Mouse (Mus musculus) layer of hippocampus, postnatal 36 days (tissue): ENCODE results near the gene Trdn. TPM values are rescaled to one million over a fixed set of nuclear protein-coding genes. Genes with fewer than 3 reads are reported as not detected.

Experiments
- DNase-seq, 2 experiments: peaks; one replicate each; pipeline ENCODE4 v3.0.0; 2022
- total RNA-seq, 2 experiments: library from RNA; stranded (reverse); gene quantifications; 2 replicates each; pipeline ENCODE4 v1.2.3; 2021

Gene Trdn
- not detected for total RNA-seq

DNA sequence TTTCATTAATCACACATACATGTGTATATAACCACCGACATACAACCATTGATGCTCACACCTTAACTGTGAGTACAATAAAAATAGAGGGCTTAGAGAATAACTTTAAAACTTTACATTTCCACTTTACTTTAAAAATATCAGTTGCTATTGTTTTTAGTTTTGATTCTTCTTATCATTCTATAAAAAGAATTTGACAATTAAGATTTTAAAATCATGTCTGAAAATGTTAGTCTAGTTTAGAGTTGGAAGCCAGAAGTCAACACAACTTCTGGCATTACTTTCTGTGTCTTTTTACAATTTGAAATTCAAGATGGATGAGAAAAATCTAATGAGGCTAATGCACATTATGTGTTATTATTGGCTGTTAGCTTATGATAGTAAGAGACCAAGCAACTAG lies at the start of gene Trdn:
Trdn (plus strand) TSS at position 301 of the 400 bp plus-strand sequence.
- no peak for DNase-seq

DNA sequence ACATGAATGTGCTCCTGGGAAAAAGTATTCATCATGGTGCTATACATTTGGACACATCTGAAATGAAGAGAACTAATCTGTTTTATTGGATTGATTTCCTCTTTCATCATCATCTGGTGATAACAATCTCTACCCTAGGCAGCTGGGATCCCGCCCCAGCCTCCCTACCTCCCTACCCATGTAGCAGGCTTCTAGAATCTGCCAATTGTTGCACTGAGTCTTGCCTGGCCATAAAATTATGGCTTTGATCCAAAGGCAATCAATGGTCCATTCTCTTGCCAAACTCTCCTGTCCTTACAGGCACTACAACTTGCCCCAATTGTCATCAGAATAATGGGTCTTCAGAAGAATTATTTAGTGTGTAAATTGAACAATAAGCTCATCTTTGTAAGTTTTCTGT lies 19.6 kb upstream of the Trdn start:
- DNase-seq, result no peak

DNA sequence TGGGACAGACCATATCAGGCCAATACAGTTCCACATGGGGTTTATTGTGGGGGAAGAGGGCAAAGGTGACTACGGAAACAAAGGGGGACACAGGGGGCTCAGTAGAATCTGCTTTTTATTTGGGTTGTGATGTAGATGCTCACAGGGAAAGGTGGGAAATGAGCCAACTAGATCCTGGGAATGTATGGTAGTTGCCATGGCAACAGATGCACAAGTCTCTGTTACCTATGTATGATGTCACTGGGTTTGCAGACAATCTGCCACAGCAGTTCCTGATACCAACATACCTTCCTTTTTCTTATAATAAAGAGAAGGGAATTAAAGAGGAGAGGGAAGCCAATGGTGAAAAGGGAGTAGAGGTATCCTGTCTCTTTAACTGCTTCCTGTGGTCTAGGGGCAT lies 14.8 kb upstream of the Trdn start:
- no peak for DNase-seq

DNA sequence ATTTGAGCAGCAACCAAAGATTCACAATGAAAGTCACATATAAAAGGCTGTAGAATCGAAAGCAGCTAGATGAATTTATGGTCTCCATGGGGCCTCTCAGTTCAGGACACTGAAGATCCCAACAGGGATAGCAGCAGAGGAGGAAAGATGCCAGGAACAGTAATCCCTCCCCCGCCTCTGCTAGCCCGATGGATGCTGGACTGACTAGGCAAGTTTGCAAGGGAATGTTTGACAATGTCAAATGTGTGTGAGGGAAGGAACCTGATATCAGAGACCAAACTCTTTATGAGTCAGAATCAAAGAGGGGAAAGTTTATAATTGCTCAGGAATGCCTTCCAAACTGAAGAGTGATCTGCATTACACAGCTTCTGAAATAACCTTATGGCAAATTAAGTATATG lies 7.2 kb upstream of the Trdn start:
- no peak for DNase-seq

DNA sequence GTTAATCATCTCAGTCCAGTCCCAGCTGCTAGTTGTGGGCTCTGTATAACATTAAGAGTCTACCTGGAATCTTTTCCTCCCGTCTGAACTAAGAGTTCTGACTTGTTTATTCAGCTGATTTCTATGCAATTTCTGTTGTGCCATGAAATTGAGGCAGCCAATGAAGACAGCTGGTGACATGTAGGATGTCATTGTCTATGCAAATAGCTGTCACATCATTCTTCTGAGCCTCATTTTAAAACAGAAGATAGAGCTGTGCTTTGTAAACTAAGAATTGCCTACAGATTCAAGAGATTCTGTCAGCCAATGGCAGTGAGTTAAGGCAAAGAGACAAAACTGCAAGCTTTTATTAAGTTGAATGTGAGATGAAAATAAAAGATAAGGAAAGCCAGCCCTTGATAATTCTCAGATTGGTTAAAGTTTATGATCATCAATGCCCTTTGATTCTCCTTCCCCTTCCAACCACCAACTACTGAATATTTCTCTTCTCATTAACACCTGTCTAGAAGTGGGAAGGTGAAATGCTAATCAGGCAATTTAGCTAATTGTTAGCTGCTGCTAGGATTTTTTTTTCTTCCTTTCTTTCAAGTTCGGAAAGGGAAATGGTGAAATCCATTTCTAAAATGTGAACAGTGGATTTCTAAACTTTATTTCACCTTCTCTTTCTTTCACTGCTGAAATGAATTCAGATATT lies 1.9 kb downstream of the Trdn start:
- DNase-seq, result no peak

DNA sequence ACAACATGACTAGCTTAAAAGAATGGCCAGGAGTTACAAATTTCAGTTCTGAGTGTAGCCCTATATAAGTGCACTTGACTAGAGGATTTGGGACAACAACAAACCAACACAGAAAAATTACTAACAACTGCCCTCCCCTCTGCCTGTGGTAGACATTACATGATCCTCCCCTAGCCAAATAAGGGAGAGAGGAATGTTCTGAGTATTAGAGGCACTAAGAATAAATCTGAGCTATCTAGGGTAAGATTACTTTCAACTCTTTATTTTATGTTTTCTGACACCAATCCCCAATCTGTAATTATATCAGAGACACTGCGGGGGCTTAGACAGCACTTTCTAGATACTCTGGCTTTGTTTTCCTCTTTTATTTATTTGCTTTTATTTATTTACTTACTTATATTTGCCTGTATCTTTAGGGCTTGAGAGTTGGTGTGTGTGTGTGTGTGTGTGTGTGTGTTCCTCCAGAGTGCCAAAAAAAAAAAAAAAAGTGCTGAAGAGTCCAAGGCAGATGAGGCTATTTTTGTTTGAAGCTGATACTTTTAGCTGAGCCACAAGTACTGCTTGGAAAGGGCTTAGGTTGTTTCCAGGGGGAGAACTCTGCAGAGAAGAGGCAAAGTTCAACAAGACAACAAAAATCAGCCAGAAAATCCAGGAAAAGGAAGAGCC lies 2.7 kb downstream of the Trdn start:
- no peak for DNase-seq

DNA sequence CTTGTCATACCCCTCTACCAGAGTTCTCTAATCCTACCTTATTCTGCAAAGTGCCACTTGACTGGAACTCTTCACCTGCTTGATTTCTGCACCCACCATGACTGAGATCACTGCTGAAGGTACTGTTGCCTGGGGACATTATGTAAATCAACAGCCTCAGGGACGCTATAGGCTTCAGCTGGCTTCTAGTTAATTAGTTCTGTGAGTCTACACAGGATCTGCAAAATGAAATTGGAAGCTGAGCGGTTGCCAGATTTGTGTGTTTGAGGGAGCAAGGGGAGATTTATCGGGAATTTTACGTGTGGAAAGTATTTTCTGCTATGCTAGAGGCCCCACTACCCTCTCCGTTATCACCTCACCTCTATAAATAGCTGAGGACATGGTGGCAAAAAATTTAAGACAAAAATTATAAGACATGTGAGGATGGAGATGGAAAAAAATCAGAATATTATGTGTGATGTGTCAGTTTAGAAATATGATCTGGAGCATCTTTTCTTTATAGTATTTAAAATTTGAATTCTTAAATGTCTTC lies 3.3 kb downstream of the Trdn start:
- no peak for DNase-seq

DNA sequence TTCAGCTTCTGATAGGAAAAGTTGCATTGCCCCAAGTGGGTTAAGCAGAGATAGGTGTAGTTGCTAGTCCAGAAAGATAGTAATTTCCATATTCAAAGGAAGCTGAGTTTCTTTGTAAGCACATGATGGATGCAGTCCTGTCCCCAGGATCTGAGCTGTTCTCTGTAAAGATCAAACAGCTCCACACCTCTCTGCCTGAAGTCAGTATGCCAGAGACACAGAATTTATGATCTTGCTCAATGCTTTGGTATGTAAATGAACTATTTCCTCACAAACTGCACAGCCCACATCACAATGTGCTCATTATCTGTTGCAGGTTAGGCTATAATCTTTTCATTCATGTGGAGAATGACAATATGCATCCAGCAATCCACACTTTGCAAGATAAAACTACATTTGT lies 8.0 kb downstream of the Trdn start:
- no peak for DNase-seq

DNA sequence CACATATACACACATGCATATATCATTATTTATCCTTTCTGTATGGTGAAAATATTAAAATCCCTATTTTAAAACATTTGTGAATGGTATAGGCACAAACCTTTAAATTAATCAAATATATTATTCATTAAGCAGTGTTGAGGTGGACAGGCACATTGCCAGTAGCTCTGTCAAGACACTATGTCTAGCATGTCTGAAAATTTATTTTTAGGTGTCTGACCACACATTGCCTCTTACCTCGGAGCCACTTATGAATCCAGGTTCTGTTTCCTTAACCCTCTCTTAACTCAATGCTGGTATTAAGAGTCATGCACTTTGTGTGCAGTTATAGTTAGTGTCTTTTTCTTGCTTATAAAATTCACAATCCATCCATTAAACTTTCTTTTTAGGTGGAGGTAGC lies 12.0 kb downstream of the Trdn start:
- DNase-seq, result no peak

DNA sequence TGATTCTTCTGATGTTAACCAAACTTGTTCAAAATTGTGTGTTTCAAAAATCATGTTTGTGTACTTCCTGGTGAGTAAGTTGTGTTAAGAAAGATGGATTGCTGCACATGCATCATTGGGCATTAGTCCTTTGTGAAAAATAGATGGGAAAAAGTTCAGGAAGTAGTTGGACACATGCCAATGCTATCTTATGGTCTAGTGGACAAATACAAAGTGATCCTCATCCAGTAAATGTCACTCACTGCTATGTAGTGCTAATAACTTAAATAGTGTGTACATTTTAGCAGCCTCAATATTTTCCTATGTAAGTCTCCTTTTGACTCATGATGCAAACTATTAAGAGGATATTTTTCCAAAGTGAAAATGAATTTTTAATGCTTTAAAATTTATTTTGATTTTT lies 27.6 kb downstream of the Trdn start:
- no peak for DNase-seq

DNA sequence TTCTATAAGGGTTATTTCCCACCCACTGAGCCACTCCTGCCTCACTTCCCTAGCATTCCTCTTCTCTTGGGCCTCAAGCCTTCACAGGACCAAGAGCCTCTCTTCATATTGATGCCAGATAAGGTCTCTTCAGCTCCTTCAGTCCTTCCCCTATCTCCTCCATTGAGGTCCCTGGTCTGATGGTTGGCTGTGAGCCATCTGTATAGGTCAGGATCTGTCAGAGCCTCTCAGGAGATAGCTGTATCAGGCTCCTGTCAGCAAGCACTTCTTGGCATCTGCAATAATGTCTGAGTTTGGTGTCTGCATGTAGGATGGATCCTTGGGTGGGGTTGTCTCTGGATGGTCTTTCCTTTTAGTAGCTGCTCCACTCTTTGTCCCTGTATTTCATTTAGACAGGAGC lies 42.7 kb downstream of the Trdn start:
- DNase-seq, result no peak

DNA sequence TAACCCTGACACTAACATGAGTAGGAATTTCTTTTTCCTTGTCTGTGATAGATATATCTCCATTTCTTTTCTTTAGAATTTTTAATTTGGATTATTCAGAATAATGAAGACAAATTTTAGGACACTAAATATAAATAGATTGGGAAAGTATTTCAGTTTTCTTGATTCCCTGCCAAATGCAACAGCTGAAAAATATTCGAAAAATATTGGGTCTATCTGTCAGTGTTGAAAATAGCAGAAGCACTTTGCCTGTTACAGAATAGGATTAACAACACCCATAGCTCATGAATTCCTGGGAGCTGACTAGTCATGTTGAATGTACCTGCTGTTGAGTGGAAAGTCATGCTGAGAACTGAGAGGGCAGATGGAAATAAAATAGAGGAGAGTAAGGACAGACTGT lies 64.6 kb downstream of the Trdn start:
- DNase-seq, result no peak

DNA sequence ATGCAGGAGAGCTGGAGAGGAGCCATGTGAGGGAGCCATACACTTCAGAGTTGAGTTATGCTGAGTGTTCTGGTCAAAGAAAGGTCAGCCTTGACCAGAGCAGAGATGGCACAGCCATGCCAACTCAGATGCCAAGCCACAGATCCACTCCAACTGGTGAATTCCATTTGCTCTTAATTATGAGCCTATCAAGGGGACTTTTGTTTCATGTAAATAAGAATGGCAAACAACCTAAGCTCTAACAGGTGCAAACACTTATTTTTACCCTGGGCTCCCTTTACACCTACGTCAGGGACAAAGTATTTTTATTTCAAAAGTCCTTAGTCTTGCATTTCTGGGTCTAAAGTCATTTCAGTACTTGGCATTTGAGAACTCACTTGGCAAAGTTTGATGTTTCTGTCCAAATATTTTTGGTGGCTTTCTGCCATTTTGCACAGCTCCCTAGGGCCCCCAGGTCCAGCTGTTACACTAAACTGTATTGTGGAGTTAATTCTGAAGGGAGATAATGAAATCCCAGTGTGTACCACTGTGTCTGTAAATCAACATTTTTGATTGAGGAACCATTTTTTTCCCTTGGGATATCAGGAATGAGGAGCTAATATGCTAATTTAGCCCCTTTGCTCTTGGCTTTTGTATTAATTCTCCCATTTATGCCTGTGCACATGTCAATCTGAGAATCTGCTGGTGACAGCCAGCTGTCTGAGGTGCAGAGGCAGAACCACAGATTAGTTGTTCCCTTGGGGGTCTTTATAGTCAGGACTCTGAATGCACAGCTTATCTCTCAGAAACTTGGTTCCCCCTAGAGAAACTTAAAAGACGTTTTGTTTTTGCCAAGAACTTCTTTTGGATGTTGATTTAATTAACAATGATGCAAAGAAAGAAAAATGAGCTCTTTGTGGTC lies 99.6 kb downstream of the Trdn start:
- no peak for DNase-seq

DNA sequence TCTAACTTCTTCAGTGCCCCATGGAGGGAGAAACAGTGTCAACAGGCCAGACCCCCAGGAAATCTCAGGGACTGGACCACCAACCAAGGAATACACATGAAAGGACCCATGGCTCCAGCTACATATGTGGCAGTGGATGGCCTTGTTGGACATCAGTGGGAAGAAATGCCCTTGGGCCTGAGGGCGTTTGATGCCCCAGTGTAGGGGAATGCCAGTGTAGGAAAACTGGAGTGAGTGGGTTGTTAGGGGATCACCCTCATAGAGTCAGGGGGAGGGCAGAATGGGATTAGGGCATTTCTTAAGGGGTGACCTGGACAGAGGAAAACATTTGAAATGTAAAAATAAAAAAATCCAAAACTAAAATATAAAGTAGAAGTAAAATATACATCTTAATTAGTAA lies 108.7 kb downstream of the Trdn start:
- DNase-seq, result no peak

DNA sequence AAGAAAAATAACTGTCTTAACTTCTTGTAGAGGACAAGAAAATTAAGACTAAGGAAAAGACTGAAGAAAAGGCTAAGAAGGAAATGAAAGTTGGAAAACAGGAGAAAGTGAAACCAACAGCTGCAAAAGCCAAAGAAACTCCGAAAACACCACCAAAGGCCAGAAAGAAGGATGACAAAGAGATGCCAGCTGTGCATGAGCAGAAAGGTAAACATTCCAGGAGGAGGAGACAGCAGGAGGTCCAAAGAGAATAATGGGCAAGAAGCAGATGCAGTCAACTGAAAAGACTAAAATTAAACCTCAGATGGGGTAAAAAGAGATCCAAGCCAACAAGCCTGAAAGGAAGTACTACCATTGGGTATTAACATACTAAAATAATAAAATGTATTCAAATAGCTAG lies 115.6 kb downstream of the Trdn start:
- DNase-seq, result no peak

DNA sequence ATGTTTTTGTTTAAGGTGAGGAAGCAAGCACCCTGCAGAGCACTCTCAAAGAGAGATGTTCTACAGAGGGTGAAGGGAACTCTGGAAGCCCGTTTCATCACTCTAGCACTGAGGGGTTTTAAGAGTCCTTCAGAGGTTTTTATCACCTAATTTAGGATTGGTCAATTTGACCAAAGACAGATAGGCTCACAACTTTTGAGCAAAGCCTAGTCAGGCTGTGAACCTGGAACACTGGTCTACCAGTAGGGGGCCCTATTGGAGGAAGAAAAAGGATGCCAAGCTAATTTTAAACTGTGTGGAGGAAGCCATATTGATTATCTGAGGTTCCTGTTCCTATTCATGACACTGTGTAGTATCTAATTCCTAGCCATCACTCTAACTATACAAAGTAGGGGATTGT lies 117.9 kb downstream of the Trdn start:
- no peak for DNase-seq

DNA sequence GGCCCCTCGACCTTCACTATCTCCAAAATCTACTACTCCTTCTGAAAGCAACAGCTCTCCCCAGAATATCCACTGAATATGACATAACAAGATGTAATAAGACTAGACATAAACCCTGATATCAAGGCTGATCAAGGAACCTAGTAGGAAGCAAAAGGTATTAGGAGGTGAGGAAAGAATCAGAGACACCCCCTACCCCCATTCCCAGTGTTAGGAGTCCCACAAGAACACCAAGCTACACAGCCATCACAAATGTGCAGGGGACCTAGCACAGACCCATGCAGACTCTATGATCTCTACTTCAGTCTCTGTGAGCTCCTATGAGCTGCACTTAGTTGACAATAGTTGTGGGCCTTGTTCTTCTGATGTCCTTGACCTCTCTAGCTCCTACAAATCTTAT lies 130.1 kb downstream of the Trdn start:
- no peak for DNase-seq

DNA sequence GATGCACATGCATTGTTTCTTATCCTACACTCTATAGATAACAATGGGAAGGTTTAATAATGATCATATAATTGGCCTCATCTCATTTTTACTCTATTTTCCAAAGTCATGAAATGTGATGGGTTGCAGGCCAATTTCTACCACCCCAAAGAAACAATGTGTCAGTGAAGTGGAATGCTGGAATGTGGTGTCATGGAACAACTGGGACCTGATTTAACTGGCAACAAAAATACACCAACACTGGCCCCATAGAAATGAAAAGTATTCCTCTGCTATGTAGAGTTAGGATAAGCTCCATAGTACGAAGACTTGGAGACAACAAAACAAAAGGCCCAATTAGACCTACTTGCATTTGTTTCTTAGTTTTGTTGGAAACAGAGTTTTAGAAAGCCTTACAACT lies 173.6 kb downstream of the Trdn start:
- no peak for DNase-seq

DNA sequence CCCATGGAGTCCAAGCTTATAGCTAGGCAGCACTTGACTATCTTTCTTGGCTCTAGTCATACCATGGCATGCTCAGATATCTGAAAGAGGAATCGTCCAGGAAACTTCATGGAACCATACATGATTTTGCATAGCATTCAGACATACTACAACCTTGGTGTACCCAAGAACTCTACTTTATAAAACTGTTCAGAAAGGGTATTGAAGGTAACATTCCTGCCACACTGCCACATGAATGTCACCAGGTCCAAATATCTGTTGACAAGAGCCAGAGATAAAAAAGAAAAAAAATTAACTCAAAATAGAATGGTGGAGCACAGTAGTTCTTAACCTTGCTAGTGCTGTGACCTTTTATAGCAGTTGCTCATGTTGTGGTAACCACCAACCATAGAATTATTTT lies 175.8 kb downstream of the Trdn start:
- DNase-seq, result no peak

DNA sequence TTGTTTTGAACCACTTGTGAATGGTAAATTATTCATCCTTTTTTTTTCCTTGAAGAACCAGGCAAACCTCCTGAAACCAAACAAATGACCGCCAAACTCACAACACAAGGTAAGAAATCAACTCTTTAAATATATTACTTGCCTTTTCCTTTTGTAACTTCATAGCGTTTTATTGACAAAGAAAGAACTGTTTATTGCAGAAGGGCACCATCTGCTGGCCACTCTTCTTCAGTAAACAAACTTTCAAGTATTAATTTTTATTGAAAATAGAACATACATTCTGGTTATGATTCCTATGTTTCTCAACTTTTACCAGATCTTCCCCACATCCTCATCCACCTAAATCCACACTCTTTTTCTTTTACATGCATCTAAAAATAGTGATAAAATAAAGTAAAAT lies 224.6 kb downstream of the Trdn start:
- peak in 1 of 2 experiments; percentile 2 for DNase-seq

DNA sequence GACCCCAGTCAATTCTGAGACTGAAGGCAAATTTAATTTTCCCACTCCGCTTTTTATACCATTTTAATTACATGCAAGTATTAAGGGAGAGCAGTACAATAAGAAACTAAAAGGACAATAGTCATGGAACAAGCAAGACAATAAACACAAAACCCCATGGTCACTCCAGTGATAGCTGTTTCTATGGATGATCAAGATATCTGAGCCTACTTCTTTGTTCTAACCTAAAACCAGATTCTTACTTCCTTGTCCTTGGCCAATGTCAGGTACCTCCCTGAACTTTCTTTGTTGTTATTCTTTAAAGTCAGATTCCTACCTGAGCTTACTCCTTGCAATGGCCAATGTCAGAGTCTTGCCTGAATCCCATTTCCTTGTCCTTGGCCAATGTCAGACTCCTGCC lies 272.7 kb downstream of the Trdn start:
- no peak for DNase-seq

DNA sequence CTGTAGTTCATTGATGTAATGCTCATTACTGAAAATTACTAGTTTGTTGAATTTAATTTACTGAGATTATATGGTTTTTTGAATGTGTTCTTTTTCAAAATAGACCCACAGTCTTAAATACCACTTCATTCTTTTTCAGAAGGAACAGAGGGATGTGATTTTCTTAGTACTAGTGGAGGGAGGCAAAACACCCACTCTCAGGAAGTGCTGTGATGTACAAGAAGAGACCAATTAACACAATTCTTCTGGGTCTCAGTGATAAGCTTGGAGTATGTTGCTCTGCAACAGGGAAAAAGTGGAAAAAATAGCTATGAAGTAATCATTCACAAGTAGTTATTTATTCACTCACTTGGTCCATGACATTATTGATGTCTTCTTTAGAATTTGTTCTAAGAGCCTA lies 286.2 kb downstream of the Trdn start:
- no peak for DNase-seq

DNA sequence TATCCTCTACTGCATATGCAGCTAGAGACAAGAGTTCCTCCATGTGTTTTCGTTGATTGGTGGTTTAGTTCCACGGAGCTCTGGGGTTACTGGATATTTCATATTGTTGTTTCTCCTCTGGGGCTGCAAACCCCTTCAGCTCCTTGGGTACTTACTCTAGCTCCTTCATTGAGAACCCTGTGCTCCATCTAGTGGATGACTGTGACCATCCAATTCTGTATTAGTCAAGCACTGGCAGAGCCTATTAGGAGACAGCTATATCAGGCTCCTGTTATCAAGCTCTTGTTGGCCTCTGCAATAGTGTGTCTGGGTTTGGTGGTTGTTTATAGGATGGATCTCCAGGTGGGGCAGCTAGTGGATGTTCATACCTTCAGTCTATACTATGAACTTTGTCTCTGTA lies 290.2 kb downstream of the Trdn start:
- DNase-seq, result no peak
